Mouse (Mus musculus): Measurements from ENCODE around the gene Acad8. TPM values are rescaled to one million over a fixed set of nuclear protein-coding genes. Genes with fewer than 3 reads are reported as not detected.

The Acad8 gene
- polyA plus RNA-seq, 1 experiment = 0.68 TPM

GRCm38 (mm10) chr9:26985668-26986277 lies 13.6 kb downstream of the Acad8 start:
- Histone ChIP-seq H3K9me3 (no peaks in the 10 kb centered on the region), H3K36me3 (replicated peaks; ENCODE audit: low read length) (peaks cover 54% of the 10 kb centered on the region), H3K4me3 (replicated peaks) (no peak overlapping the region), H3K27me3 (replicated peaks) (no peaks in the 10 kb centered on the region), H3K4me1 (peaks cover 11% of the 10 kb centered on the region)
- no peak for TF ChIP-seq GATA1 (IDR thresholded peaks at IDR 0.05; ENCODE audit: borderline replicate concordance, low read length)
- no peak for TF ChIP-seq FLI1 (IDR thresholded peaks at IDR 0.05; ENCODE audit: low read length)

GRCm38 (mm10) chr9:26985090-26985613 lies 14.2 kb downstream of the Acad8 start:
- TF ChIP-seq GATA1 (IDR thresholded peaks at IDR 0.05; ENCODE audit: borderline replicate concordance, low read length) (no peak), FLI1 (IDR thresholded peaks at IDR 0.05; ENCODE audit: low read length) (no peak)
- Histone ChIP-seq H3K27me3 (replicated peaks) (no peaks in the 10 kb centered on the region), H3K36me3 (replicated peaks; ENCODE audit: low read length) (peaks cover 52% of the 10 kb centered on the region)

DNA sequence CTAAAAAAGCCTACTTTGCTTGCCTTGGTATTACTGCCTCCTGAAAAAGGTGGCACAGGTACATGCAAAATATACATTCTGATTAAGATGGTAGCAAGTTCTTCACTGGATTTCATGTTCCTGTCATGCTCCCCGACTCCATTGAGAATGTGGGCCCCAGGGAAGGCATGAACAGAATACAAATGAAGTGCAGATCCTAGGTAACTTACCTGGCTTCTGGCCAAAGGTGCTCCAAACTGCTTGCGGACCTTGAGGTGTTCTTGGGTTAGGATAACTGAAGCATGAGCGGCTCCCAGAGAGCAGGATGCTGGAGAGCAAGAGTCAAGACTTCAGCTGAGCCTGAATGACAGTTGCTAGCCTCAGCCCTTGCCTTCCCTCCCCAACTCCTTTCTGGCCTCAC lies 20.6 kb downstream of the Acad8 start:
- TF ChIP-seq GATA1 (IDR thresholded peaks at IDR 0.05; ENCODE audit: borderline replicate concordance, low read length) (no peak), FLI1 (IDR thresholded peaks at IDR 0.05; ENCODE audit: low read length) (no peak)
- H3K27me3 ChIP-seq (replicated peaks) = no peaks in the 10 kb centered on the region
- peaks cover 20% of the 10 kb centered on the region for H3K4me1 ChIP-seq
- H3K4me3 ChIP-seq (replicated peaks) = no peak overlapping the region
- peaks cover 65% of the 10 kb centered on the region for H3K36me3 ChIP-seq (replicated peaks; ENCODE audit: low read length)
- H3K9me3 ChIP-seq = no peaks in the 10 kb centered on the region

More at GRCm38 (mm10) chr9:26985090-26985613, 14.2 kb downstream of the Acad8 start:
- no peak overlapping the region for H3K4me3 ChIP-seq (replicated peaks)
- H3K9me3 ChIP-seq = no peaks in the 10 kb centered on the region
- H3K4me1 ChIP-seq = peaks cover 11% of the 10 kb centered on the region

GRCm38 (mm10) chr9:26977754-26978153 lies 21.6 kb downstream of the Acad8 start:
- TF ChIP-seq GATA1 (IDR thresholded peaks at IDR 0.05; ENCODE audit: borderline replicate concordance, low read length) (no peak), FLI1 (IDR thresholded peaks at IDR 0.05; ENCODE audit: low read length) (no peak)
- Histone ChIP-seq H3K4me1 (peaks cover 20% of the 10 kb centered on the region), H3K36me3 (replicated peaks; ENCODE audit: low read length) (peaks cover 65% of the 10 kb centered on the region), H3K4me3 (replicated peaks) (no peak overlapping the region), H3K9me3 (no peaks in the 10 kb centered on the region), H3K27me3 (replicated peaks) (no peaks in the 10 kb centered on the region)

DNA sequence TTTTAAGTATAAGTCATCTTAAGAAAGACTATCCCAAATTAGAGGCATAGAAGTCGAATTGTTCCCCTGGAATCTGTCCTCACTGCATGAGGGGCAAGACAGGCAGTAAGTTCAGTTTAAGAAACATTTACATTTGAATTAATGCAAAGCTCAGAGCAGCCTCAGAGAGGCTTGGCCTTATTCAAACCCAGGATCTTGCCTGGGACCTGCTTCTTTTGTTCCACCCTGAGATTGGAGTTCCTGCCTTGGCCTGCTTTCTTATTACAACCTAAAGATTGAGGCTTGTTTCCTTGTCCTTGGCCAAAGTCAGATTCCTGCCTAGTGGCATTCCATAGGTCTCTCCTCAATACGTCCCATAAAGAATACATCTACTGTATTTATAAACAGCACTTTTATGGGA lies 51.6 kb downstream of the Acad8 start:
- H3K27me3 ChIP-seq (replicated peaks) = no peaks in the 10 kb centered on the region
- no peak overlapping the region for H3K4me3 ChIP-seq (replicated peaks)
- H3K9me3 ChIP-seq = peaks cover 9% of the 10 kb centered on the region; the same call in 1 of the 2 replicates
- no peak for TF ChIP-seq GATA1 (IDR thresholded peaks at IDR 0.05; ENCODE audit: borderline replicate concordance, low read length)
- no peak for TF ChIP-seq FLI1 (IDR thresholded peaks at IDR 0.05; ENCODE audit: low read length)
- H3K36me3 ChIP-seq (replicated peaks; ENCODE audit: low read length) = no peaks in the 10 kb centered on the region
- no peaks in the 10 kb centered on the region for H3K4me1 ChIP-seq

DNA sequence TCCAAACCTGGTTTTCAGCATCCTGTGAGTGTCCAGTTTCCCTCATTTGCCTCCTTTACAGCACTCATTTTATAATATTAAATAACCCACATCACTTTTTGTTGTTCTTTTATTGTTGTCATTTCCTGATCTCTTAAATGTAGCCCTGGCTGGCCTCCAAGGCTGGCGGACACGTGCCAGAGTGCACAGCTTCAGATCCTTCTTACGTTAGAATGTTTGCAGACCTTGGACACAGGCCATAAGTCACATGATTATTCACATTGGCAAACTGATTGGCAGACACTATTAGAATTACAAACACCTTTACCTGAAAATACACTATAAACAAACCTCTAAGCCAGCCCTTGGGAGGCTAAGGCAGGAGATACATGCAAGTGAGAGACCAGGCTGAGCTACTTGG lies 75.2 kb downstream of the Acad8 start:
- no peak overlapping the region for H3K4me3 ChIP-seq (replicated peaks)
- TF ChIP-seq FLI1 (IDR thresholded peaks at IDR 0.05; ENCODE audit: low read length) (no peak), GATA1 (IDR thresholded peaks at IDR 0.05; ENCODE audit: borderline replicate concordance, low read length) (no peak)
- no peaks in the 10 kb centered on the region for H3K36me3 ChIP-seq (replicated peaks; ENCODE audit: low read length)
- H3K27me3 ChIP-seq (replicated peaks) = no peaks in the 10 kb centered on the region
- peaks cover 4% of the 10 kb centered on the region; the same call in 1 of the 2 replicates for H3K9me3 ChIP-seq
- no peaks in the 10 kb centered on the region for H3K4me1 ChIP-seq

Other genes with a start within 250 kb of the Acad8 start
- gene Glb1l2, start 193.1 kb downstream of the Acad8 start, polyA plus RNA-seq (2012; ENCODE audit: insufficient read depth, low replicate concordance) = not detected in 2 replicates
- gene Glb1l3, start 138.7 kb downstream of the Acad8 start, polyA plus RNA-seq (2012; ENCODE audit: insufficient read depth, low replicate concordance) = not detected in 2 replicates
- not detected in 2 replicates for gene Gm1110, start 76.5 kb downstream of the Acad8 start, polyA plus RNA-seq (2012; ENCODE audit: insufficient read depth, low replicate concordance)
- 2.5 and 6.9 TPM in 2 replicates for gene Thyn1, start 144 bp upstream of the Acad8 start, polyA plus RNA-seq (2012; ENCODE audit: insufficient read depth, low replicate concordance)
- 21.3 and 26.1 TPM in 2 replicates for gene Vps26b, start 30.5 kb upstream of the Acad8 start, polyA plus RNA-seq (2012; ENCODE audit: insufficient read depth, low replicate concordance)
- 0.53 and 0.97 TPM in 2 replicates for gene Ncapd3, start 30.6 kb upstream of the Acad8 start, polyA plus RNA-seq (2012; ENCODE audit: insufficient read depth, low replicate concordance)
- gene Jam3, start 155.9 kb upstream of the Acad8 start, polyA plus RNA-seq (2012; ENCODE audit: insufficient read depth, low replicate concordance) = 0.13 TPM in 1 of 2 replicates, not detected in the other

All from megakaryocyte, embryonic 14.5 days (primary cell).